Mouse (Mus musculus) splenic B cell, adult 2 months (primary cell): ENCODE data around the gene Osbpl7.
A peak's percentile ranks its signal among the peaks of the same experiment; 100 is the strongest.

Source experiments
- DNase-seq: peaks from one replicate; pipeline ENCODE4 v3.0.0-alpha.2; 2011; ENCODE audit warnings: low read depth, low spot score
- H3K27me3 ChIP-seq: 2 replicates; pipeline ENCODE4 v1.6.1; 2012; ENCODE audit warnings: mild to moderate bottlenecking, low read length, moderate library complexity, mixed read lengths; ENCODE audit not compliant: control insufficient read depth, poor library complexity, insufficient read depth, severe bottlenecking
- H3K36me3 ChIP-seq: 2 replicates; pipeline ENCODE4 v1.6.1; 2012; ENCODE audit warnings: mild to moderate bottlenecking, low read length, moderate library complexity, mixed read lengths; ENCODE audit not compliant: control insufficient read depth, poor library complexity, insufficient read depth, severe bottlenecking

Osbpl7 gene

DNA sequence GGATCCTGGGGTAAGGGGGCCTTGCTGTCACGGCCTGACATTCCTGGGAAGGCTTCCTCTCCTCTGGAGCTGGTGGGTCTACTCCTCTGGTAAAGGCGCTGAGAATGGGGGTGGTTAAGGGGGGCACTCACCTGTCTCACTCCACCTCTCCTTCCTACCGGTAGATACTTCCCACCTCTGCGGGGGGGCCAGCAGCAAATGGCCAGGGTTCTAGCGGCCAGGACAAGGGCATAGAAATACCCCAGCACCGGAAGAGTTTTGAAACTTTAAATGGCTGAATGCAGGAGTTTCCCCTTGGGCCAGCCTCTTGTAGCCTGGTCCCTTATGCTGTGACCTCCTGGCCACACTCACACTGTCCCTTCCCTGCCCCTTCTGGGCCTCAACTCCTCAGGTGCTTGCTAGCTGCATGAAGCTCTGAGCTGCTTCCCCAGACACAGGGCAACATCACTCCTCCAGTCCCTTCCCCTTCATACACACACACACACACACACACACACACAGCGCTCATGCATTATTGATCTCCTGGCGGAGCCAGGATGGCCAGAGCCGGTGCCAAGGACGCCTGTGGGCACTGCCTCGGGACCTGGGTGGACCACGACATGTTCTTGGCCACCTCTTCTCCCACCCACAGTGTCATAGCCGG, 637 bp downstream of the Osbpl7 start:
- no peak for DNase-seq
- Histone ChIP-seq H3K27me3 (no peaks in the 10 kb centered on the region), H3K36me3 (peaks cover 10% of the 10 kb centered on the region; the same call in 1 of the 2 replicates)

DNA sequence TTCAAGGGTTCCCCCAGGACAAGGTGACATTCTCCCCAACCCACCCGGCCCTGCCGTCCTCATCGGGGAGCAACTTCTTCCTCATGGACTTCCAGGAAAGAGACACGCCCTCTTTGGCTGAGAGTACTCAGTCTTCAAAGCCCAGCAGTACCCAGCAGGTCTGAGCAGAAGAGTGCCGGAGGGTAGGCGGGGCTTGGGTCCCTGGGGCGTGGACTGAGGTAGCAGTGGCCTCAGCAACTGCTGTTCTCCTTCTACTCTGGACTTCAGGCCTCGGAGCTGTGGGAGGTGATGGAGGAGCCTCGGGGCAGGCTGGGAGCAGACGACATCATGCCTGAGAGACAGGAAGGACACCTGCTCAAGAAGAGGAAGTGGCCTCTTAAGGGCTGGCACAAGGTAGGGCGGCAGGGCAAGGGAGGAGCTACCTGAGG, 1.8 kb downstream of the Osbpl7 start:
- Histone ChIP-seq H3K27me3 (no peaks in the 10 kb centered on the region), H3K36me3 (peaks cover 12% of the 10 kb centered on the region; the same call in 1 of the 2 replicates)
- DNase-seq, result peak; percentile 52

DNA sequence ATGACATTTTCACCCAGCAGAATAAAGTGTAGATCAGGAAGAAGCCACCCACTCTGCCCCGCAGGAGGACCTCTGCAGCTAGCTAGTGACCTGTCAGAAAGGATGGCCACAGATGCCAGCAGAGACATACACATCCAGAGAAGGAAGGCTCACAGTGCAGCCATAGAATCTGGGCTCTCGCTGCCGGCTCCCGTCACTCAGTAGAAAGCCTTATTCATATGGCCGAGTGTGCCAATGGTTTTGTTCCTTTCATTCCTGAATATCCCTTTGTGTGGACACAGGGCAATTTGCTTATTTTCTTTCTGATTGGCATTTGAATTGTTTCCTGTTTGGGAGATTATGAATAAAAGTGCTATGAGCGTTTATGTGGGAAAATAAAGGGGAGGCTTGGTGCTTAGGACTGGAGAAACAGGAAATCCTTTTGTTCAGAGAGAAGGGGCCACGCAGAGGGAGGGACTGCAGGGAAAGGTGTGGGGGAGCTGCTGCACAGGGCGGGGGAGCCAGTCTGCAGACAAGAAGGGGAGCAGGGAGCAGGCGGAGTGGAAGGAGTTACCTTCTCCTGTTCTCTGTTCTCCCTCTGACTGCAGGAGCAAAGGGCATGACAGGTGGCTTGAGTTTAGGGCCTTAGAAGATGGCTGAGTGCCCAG, 13.0 kb downstream of the Osbpl7 start:
- no peaks in the 10 kb centered on the region for H3K27me3 ChIP-seq
- DNase-seq, result no peak
- peaks cover 12% of the 10 kb centered on the region for H3K36me3 ChIP-seq

DNA sequence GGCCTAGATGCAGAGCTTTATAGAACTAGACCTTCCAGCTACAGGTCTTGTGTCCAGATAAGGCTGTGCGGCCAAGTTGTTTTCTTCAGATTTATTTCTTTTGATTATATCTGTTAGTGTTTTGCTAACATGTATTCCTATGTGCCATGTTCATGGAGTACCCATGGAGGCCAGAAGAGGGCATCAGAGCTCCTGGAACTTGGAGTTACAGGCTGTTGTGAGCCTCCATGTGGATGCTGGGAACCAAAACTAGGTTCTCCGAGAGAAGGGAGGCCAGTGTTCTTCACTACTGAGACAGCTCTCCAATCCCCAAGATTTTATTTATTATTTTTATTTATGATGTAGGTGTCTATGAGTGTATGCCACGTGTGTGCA, 13.5 kb downstream of the Osbpl7 start:
- Histone ChIP-seq H3K27me3 (no peaks in the 10 kb centered on the region), H3K36me3 (peaks cover 9% of the 10 kb centered on the region)
- peak; percentile 18 for DNase-seq

DNA sequence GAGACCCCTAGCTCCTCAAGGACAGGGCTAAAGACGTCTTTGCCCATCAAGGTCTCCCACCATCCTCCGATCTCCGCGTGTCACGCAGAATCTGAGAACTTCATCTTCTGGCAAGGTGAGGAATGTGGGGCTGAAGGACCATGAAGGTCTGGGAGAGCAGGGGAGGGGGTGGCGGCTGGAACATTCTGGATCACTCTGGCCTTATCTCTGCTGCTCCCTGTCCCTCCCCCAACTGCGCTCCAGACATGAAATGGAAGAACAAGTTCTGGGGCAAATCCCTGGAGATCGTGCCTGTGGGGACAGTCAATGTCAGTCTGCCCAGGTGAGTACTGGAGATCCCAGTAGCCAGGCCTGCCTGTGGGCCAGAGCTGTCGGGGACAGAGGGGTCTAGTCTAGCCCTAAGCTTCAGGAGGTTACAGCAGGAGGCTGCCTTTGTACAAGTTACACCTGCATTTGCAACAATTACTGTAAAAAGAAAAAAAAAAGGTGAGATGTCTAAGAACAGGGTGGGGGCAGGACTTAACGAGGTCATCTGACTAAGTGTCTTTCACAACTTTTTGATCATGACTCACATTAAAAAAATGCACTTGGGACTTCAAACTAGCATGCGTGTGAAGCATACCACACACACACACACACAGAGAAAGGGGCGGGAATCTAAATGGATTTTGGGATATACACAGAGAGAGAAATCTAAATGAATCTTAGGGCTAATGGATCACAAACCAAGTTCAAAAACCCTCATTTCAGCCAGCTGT, 15.3 kb downstream of the Osbpl7 start:
- DNase-seq, result no peak
- no peaks in the 10 kb centered on the region for H3K36me3 ChIP-seq
- H3K27me3 ChIP-seq, result no peaks in the 10 kb centered on the region

DNA sequence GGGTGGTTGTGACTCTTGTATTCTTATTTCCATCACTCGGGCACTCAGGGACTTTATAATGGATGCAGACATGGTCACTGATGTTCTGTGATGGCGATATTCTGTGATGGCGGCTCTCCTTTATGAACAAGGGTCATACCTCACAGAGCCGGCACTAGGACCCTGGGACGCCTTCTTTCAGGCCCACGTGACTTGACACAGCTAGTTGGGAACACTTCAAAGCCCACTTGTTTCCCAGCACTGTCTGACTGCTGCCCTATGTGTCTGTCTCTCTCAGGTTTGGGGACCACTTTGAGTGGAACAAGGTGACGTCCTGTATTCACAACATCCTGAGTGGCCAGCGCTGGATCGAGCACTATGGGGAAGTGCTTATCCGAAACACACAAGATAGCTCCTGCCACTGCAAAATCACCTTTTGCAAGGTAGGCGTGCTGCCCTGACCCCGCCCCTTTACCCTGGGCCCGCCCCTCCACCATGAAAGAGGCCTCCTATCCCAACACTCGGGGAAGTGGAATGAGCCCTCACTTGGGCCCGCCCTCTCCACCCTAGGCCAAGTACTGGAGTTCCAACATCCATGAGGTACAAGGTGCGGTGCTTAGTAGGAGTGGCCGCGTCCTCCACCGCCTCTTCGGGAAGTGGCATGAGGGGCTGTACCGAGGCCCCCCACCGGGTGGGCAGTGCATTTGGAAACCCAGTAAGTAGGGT, 16.4 kb downstream of the Osbpl7 start:
- no peaks in the 10 kb centered on the region for H3K36me3 ChIP-seq
- H3K27me3 ChIP-seq, result no peaks in the 10 kb centered on the region
- no peak for DNase-seq

DNA sequence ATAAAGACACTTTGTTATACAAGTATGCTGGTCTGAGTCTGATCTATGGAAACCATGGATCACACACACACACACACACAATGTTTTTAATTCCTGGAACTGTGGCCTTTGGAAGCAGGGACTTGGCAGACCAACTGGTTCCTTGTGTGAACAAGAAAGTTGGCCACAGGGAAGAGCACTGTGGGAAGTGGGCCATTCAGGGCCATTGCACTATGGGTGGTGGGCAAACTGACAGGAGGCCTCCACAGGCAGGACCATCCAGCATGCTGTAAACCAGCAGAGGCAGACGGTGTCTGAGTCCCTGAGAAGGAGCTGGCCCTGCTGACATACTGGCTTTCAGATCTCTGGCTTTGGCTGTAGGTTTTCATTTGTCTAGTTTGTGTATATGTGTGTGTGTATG, 18.9 kb downstream of the Osbpl7 start:
- no peaks in the 10 kb centered on the region for H3K36me3 ChIP-seq
- H3K27me3 ChIP-seq, result no peaks in the 10 kb centered on the region
- no peak for DNase-seq

DNA sequence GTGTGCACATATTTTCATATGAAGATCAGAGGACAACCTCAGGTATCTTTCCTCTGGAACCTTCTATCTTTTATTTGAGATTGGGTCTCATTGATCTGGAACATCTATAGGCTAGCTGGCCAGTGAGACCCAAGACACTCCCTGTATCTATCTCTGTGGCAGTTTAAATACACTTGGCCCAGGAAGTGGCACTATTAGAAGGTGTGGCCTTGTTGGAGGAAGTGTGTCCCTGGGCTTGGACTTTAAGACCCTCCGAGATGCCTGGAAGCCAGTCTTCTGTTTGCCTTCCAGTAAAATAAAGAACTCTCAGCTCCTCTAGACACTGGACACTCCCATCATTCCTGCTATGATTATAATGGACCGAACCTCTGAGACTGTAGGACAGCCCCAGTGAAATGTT, 19.3 kb downstream of the Osbpl7 start:
- H3K27me3 ChIP-seq, result no peaks in the 10 kb centered on the region

DNA sequence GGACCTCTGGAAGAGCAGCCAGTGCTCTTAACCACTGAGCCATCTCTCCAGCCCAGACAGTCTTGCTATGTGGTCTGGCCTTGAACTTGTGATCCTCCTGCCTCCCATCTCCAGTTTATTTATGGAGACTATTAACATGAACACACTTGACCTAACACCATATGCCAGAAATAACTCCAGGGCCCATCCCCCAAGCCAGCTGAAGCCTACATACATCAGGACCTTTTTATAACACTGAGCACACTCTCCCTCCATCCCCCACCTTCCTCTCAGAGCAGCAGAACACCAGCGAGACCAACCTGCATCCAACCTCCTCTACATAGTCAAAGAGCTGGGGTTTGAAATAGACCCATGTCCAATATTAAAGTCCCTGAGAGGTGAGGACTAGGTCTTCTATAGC, 20.7 kb downstream of the Osbpl7 start:
- DNase-seq, result no peak
- no peaks in the 10 kb centered on the region for H3K27me3 ChIP-seq
- no peaks in the 10 kb centered on the region for H3K36me3 ChIP-seq

More for the DNA sequence above, 19.3 kb downstream of the Osbpl7 start:
- no peaks in the 10 kb centered on the region for H3K36me3 ChIP-seq
- no peak for DNase-seq

DNA sequence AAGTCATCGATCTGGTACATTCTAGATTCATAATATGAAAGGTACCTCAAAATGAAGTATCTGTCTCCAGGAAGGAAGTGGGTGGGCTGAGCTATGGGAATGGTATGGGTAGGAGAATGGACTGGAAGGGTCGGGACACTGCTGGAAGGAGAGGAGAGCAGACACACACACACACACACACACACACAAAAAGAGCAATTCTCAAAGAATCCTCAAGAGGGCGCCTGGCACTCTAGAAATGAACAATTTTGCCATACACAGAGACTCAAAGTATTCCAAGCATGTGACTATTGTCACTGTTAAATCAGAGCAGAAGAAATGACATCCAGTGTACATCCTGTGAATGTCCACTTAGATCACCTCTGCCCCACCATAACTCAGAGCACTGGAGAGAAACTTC, 22.1 kb downstream of the Osbpl7 start:
- peak; percentile 69 for DNase-seq

DNA sequence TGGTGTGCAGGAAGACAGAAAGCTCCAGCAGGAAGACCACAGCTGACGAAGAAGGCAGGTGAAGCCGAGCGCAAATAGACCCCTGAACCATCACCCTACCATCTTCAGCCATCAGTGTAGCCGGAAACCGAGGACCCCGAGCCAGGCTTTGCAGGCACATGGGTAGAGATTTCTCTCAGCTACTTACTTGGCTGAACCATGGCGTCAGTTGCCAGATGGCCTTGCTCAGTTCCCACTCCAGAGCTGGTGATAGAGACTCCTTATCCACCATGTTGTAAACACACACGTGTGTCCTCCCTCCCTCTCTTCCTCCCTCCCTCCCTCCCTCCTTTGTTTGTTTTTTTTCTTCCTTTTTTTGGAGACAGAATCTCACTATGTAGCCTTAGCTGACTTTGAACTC, 23.8 kb downstream of the Osbpl7 start:
- H3K36me3 ChIP-seq, result no peaks in the 10 kb centered on the region
- no peak for DNase-seq
- H3K27me3 ChIP-seq, result no peaks in the 10 kb centered on the region

More for the DNA sequence above, 22.1 kb downstream of the Osbpl7 start:
- H3K36me3 ChIP-seq, result no peaks in the 10 kb centered on the region
- no peaks in the 10 kb centered on the region for H3K27me3 ChIP-seq

DNA sequence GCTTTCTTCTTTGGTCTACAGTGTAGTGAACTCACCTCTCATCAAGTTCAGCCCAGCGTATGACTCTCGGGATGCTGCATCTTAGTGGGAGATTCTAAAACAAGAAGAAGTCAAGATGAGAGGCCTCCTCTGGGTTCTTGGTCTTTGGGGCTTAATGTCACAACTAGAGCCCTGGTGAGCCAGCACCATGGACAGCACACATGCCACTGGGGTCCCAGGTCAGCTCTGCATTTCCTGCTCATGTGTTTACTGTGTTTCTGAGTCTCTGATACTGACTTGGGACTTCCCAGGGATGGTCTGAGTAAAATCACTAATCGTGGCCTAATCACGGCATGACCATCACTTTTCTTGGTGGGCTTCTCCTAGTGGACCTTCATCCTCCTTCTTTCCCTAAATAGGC, 28.3 kb downstream of the Osbpl7 start:
- no peaks in the 10 kb centered on the region for H3K27me3 ChIP-seq
- no peaks in the 10 kb centered on the region for H3K36me3 ChIP-seq
- peak; percentile 36 for DNase-seq

DNA sequence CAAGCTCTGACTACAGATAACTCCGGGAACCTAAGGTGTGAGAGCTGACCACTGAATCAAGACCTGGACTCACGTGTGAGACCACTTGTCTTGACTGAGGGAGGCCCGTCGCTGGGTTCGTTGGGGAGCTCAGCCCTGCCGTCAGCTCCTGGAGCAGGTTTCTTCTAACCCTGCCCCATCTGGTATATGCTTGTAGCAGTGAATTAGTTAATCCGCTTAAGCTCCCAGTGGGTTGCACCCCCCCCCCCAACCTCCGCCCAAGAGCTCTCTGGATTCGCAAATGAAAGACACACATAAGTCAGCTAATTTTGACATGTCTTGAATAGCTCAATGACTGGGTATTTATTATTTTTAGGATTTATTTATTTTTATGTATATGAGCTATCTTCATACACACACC, 29.9 kb downstream of the Osbpl7 start:
- Histone ChIP-seq H3K27me3 (no peaks in the 10 kb centered on the region), H3K36me3 (no peaks in the 10 kb centered on the region)
- DNase-seq, result no peak

DNA sequence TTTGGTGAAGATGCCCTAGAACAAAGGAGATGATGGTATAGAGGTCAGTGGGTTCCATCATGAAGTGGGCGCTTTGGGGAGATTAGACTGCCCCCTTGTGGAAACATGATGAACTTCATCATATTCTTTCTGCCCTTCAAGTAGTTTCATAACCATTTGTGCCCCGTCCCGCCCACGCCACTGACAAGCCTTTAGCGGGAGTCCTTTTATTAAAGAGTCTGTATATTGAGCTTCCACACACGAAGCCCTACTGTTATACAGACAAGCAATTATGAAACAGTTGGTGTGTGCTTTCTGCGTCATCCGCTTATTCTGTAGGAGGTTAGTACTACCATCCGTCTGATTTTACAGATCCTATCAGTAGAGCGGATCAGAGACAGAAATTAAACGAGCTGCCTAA, 32.5 kb downstream of the Osbpl7 start:
- DNase-seq, result peak; percentile 83
- no peaks in the 10 kb centered on the region for H3K36me3 ChIP-seq

More for the DNA sequence above, 32.5 kb downstream of the Osbpl7 start:
- no peaks in the 10 kb centered on the region for H3K27me3 ChIP-seq
